ENCODE assay signal across 12 mouse cellular contexts in genomic region chr8:61178594-61179140, GRCm38 (mm10). TPM values are rescaled to one million over a fixed set of nuclear protein-coding genes. Genes with fewer than 3 reads are reported as not detected.
A peak's percentile ranks its signal among the peaks of the same experiment; 100 is the strongest.
DNase-seq lines count a peak whose midpoint lies in the region; TF ChIP-seq lines count a peak whose summit lies in the region.
"Had no signal": no experiment of that assay in that cellular context is flagged by ENCODE, and none has a peak within 500 bp of the region (broad histone marks: within the 10 kb centered on the region; RNA-seq: fewer than 3 reads in every experiment).

No protein-coding gene starts in this region.

- peak overlapping the region; percentile 64 for H3K4me3 ChIP-seq in testis, adult 2 months (ENCODE audit: control insufficient read depth, low read depth, low read length)
- H3K4me3 ChIP-seq in midbrain, embryonic 10.5 days = no peak overlapping the region
- H3K4me3 ChIP-seq: embryonic facial prominence, embryonic 12.5 days; limb, embryonic 13.5 days had no signal

- no peak for TF ChIP-seq POLR2A in testis, adult 2 months (IDR thresholded peaks at IDR 0.05; ENCODE audit: control insufficient read depth, low read depth, low read length)

- no peaks in the 10 kb centered on the region for H3K27me3 ChIP-seq in testis, adult 2 months (ENCODE audit: control insufficient read depth, insufficient read depth, low read length)
- peaks cover 18% of the 10 kb centered on the region; the same call in 1 of the 2 replicates for H3K27me3 ChIP-seq in midbrain, embryonic 10.5 days (ENCODE audit: low read depth, poor library complexity, severe bottlenecking)
- H3K27me3 ChIP-seq: embryonic facial prominence, embryonic 12.5 days; limb, embryonic 13.5 days had no signal

- no peaks in the 10 kb centered on the region; the same call in 1 of the 2 replicates for H3K9me3 ChIP-seq in midbrain, embryonic 10.5 days (replicated peaks)
- H3K9me3 ChIP-seq: embryonic facial prominence, embryonic 12.5 days; limb, embryonic 13.5 days had no signal

- H3K36me3 ChIP-seq in testis, adult 2 months (ENCODE audit: control insufficient read depth, insufficient read depth, low read length) = no peaks in the 10 kb centered on the region
- no peaks in the 10 kb centered on the region for H3K36me3 ChIP-seq in midbrain, embryonic 10.5 days
- H3K36me3 ChIP-seq: embryonic facial prominence, embryonic 12.5 days; limb, embryonic 13.5 days had no signal

- peaks cover 2% of the 10 kb centered on the region for H3K4me1 ChIP-seq in testis, adult 2 months (ENCODE audit: control insufficient read depth, insufficient read depth, low read length)
- peaks cover 19% of the 10 kb centered on the region; the same call in 1 of the 2 replicates for H3K4me1 ChIP-seq in midbrain, embryonic 10.5 days
- H3K4me1 ChIP-seq: embryonic facial prominence, embryonic 12.5 days; limb, embryonic 13.5 days had no signal

- WGBS in midbrain, embryonic 10.5 days = 46% methylated on average over 11 of the region's 11 CpGs

- DNase-seq in heart, adult 11 months = peak; percentile 76
- DNase-seq in heart, postnatal 25 days (ENCODE audit: low spot score) = no peak
- no peak for DNase-seq in testis, postnatal 10 days (ENCODE audit: low spot score)
- peak; percentile 16 for DNase-seq in midbrain, embryonic 10.5 days (ENCODE audit: low spot score)
- DNase-seq in retina, postnatal 1 day = peak; percentile 20
- DNase-seq in heart, adult 18-20 months = no peak
- no peak for DNase-seq in layer of hippocampus, adult 9-10 months (ENCODE audit: low spot score)
- DNase-seq: cerebellum, adult 8-10 months; layer of hippocampus, postnatal 36 days had no signal

- no peak overlapping the region for H3K27ac ChIP-seq in testis, adult 2 months (ENCODE audit: control insufficient read depth, insufficient read depth, low read depth, low read length)
- 0 out of 2 replicates have a peak overlapping the region, but pooled peaks have one; percentile 38 for H3K27ac ChIP-seq in midbrain, embryonic 10.5 days (replicated peaks)
- H3K27ac ChIP-seq: embryonic facial prominence, embryonic 12.5 days; limb, embryonic 13.5 days had no signal

- intact Hi-C loops in heart, postnatal 25 days (cut with DNase I) = no loop called here

- no peak for TF ChIP-seq CTCF in testis, adult 2 months (IDR thresholded peaks at IDR 0.05; ENCODE audit: control insufficient read depth, insufficient read depth, insufficient replicate concordance, low read depth, low read length)

RNA-seq across cellular contexts. Expression of gene Sh3rf1, which starts 45.0 kb away (rescaled TPM):
- 1 to 10 TPM; 5.5 to 6.0 TPM for total RNA-seq in heart, postnatal 25 days (2021)
- 2.2 and 2.3 TPM in 2 replicates for polyA plus RNA-seq in testis, adult 2 months (2012; rRNA removed)
- polyA plus RNA-seq in midbrain, embryonic 10.5 days (2016; fragmentation: Nextera tagmentation; extraction: Ambion mirVana) = 18.1 and 18.4 TPM in 2 replicates
- 1 to 10 TPM; 4.7 to 5.0 TPM for total RNA-seq in heart, adult 18-20 months (2021)

Comparison
In these comparisons a context has a peak if more than half of its experiments do, and no peak if none do; other contexts are left out.
1. DNase-seq: peak in heart, adult 11 months (single experiment), midbrain, embryonic 10.5 days (single experiment) and retina, postnatal 1 day (single experiment); none in heart, postnatal 25 days (single experiment), testis, postnatal 10 days (single experiment), heart, adult 18-20 months (0 of 2) and layer of hippocampus, adult 9-10 months (single experiment).